Mouse (Mus musculus): Measurements from ENCODE around the gene Mgat4c.

The Mgat4c gene

DNA sequence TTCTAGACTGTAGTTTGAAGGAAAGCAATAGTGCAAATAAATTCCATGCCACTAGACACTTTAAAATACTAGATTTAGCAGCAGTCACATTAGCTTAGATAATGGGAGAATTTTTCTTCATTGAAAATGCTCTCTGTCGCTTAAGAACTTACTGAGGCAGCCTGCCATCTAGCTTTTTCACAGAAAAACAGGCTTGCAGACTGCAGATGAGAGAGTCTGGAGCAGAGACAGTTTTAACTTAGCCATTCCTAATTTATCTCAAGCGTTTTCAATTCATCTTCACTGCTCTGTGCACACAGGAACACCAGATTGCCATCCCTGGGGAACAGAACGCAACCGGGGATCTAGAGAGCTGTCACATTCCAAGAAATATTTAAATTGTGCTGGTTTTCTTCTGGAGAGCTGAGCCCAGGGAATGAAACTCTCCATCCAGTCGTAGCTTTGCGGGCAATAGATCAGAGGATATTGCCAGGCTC is at the start of gene Mgat4c:
Mgat4c (plus strand) TSS at position 51 of the 476 bp plus-strand sequence.
- DNase-seq (ENCODE audit: low read depth, low spot score), result no peak

GRCm38 (mm10) chr10:101635266-101635665 is 46.0 kb upstream of the Mgat4c start:
- DNase-seq (ENCODE audit: low read depth, low spot score), result no peak

- no peak for DNase-seq (ENCODE audit: low read depth, low spot score)
Observed at GRCm38 (mm10) chr10:101641048-101641447, 40.2 kb upstream of the Mgat4c start.

GRCm38 (mm10) chr10:101681914-101682313 is 627 bp downstream of the Mgat4c start:
- DNase-seq (ENCODE audit: low read depth, low spot score), result no peak

GRCm38 (mm10) chr10:101761828-101762227 is 80.5 kb downstream of the Mgat4c start:
- DNase-seq (ENCODE audit: low read depth, low spot score), result no peak

GRCm38 (mm10) chr10:101770688-101771087 is 89.4 kb downstream of the Mgat4c start:
- DNase-seq (ENCODE audit: low read depth, low spot score), result no peak

GRCm38 (mm10) chr10:101771157-101771556 is 89.9 kb downstream of the Mgat4c start:
- no peak for DNase-seq (ENCODE audit: low read depth, low spot score)

- DNase-seq (ENCODE audit: low read depth, low spot score), result no peak
Observed at GRCm38 (mm10) chr10:101783161-101783744, 102.0 kb downstream of the Mgat4c start.

DNA sequence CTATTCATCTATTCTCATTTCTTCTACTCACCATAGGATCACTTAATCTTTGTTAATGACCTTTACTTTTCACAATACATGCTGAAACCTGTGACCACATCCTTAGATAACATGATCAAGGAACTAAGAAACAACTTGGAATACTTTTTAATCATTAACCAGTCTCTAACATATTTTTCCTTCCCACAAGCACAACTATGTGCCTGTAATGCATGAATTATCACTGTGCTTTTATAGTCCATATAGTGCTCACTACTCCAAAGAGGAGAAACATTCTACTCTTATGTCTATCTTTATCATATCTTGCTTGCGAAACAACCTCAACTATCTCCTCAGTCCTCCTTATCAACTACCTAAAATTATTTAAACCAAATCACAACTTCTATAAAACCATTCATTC is 114.2 kb downstream of the Mgat4c start:
- DNase-seq (ENCODE audit: low read depth, low spot score), result no peak

DNA sequence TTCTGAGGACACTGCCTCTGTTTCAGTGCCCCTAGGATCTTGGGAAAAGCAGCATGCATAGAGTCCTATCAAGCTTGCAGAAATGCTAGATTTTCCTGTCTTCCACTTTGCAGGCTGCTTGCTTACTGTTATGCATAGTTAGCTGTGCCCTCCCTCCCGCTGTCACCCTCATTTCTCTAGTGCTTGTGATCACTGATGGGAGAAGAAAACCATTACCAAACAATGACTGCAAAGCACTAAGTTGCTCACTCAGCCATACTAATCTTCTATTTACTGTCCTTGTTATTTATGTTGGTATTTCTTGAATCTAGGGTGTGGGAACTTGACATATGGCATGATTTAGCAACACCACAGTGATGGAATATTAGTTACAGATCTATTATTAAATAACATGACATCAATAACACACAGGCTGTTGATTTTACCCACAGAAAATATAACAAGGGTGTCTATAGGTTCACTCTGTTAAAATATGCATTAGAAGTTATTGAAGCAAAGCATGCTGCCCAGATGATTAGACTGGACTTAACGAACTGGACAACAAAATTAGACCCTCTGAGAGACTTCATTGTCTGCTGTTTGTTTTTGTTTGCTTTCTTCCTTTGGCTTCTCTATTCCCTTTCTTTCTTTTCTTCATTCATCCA is 117.7 kb downstream of the Mgat4c start:
- DNase-seq (ENCODE audit: low read depth, low spot score), result no peak

DNA sequence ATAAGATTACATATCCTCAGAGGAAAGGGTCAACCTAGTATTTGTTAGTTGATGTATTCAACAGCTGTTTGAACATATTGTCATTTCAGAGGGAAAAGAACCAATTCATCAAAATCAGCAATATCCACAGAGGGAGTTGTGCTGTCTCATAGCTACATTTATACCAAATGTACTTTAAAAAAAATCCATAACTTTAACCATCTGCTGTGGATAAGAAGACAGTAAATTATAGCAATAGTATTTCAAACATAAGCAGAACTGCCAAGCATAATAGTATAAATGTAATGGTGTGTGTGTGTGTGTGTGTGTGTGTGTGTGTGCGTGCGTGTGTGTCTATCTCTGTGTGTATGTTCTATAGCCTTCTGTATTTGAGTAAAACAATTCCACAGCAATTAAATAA is 127.5 kb downstream of the Mgat4c start:
- DNase-seq (ENCODE audit: low read depth, low spot score), result no peak

GRCm38 (mm10) chr10:101816902-101817301 is 135.6 kb downstream of the Mgat4c start:
- no peak for DNase-seq (ENCODE audit: low read depth, low spot score)

GRCm38 (mm10) chr10:101827944-101828343 is 146.7 kb downstream of the Mgat4c start:
- no peak for DNase-seq (ENCODE audit: low read depth, low spot score)

DNA sequence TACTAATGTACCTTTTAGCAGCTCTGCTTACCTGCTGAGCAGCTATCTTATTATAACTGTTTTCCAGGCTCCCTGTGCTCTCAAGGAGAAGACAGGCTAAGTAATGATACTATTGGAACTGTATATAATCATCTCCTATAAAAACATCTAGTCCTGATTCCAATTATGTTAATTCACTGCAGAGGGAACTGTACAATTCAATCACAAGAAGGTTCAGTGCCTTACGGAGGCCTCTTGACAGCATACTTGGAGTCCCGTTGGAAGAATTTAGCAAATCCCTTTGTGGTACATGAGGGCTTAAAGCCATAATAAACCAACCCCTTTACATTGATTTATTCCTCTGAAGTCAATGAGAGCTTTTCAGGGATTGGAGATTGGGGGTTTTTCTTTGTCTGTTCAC is 174.8 kb downstream of the Mgat4c start:
- no peak for DNase-seq (ENCODE audit: low read depth, low spot score)

DNA sequence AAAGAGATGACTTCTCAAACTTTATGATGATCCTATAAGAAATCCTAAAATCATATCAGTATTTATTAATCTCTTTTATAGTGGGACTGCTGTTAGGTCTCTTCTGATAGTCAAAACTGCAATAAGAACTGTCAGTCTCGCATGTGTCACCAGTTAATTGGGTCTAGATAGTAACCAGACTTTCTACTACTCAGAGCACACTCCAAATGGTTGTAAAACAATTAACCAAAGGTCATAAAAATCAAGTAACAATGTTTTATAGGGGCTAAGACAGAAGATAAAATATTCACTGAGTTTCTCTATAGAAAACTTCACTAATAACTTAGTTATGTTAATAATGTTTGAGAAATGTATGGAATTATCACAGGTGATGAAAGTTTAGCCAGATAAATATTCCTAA is 208.6 kb downstream of the Mgat4c start:
- DNase-seq (ENCODE audit: low read depth, low spot score), result no peak

DNA sequence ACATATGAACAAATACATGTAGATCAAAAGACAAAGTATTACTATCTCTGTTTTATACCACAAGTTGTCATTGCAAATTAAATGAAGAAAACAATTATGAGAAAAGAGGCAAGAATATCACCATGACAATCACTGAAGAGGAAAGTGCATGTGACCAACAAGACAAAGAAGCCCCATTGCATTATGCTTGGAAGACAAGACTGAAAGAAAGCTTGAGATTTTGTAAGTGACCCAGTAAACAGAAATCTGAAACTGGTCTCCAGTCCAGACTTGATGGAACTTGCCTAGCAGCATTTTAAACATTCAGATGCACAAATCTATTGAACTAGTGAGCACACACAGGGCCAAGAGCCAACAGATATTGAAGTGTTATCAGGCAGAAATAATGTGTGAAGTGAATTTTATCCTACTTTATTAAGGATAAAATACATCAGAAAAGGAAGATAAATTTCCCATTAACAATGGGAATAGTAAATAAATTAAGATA is 236.1 kb downstream of the Mgat4c start:
- no peak for DNase-seq (ENCODE audit: low read depth, low spot score)

- no peak for DNase-seq (ENCODE audit: low read depth, low spot score)
Observed at GRCm38 (mm10) chr10:101997612-101998011, 316.3 kb downstream of the Mgat4c start.

DNA sequence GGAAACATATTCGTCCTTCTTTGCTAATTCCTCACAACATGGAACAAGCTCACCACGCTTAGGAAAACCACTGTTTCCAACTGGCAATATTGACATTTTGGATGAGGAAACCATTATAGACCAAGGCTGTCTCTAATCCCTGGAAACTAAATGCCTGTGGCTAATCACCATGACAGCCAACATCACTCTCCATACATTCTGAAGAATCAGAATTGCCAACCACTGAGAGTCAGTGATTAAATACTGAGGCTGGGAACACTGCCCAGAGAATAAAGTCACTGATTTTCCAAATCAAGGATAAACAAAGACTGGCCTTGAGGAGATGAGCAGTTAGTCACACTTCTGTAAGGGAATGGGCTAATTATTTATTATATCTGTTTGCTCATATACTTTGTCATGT is 361.2 kb downstream of the Mgat4c start:
- DNase-seq (ENCODE audit: low read depth, low spot score), result no peak

GRCm38 (mm10) chr10:102056218-102056617 is 374.9 kb downstream of the Mgat4c start:
- DNase-seq (ENCODE audit: low read depth, low spot score), result no peak

- DNase-seq (ENCODE audit: low read depth, low spot score), result no peak
Observed at GRCm38 (mm10) chr10:102056975-102057565, 375.8 kb downstream of the Mgat4c start.

DNA sequence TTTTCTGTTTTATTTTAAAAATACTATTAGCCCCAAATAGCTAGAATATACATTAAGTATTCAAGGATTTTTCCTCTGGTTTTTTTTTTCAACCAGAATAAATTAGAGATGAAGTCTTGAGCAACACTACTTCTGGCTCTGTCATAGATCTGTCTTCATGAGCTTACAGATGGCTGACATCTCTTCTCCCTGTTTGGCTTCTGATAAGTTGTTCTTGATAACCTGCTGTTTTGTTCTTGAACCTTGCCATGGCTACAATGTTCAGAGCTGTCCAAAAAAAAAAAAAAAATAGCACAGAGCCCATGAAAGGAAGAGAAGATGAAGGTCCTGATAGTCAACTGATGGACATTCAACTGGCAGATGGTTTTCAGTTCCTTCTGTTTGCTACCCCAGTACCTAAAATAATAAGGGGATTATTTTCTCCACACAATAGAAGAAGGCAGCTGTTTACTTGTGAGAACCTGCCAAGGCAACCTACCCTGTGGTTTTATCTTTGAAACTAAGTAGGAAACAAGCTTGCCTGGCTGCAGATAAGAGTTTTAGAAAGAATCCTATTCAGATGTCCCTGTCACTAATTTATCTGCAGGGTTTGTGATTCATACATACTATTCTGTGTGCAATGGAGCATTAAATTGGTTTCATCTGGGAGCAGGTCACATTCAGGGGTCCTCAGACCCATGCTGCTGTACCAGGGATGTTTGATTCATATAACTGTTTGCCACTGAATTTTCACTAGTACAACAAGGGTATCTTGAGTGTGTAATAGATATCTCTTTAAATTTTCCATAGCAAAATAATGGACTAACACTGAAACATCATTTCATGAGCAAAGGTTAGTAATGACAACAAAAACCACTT is 393.5 kb downstream of the Mgat4c start:
- no peak for DNase-seq (ENCODE audit: low read depth, low spot score)

DNA sequence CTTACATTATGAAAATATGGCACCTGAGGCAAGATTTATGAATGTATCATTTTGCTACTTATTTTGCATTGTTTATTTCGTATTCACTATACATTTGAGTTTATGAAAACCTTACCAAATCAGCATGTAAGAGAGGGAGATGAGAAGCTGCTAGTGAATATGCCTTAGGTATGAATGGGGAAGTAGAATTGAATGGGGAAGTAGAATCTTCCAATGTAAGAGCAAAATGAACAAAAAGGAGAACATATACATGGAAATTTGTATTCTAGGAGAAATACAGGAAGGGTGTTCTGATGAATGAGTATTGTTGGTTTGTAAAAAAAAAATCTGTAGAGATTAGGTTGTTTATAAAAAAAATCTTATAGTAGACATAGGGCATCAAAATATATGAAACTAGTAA is 441.9 kb downstream of the Mgat4c start:
- no peak for DNase-seq (ENCODE audit: low read depth, low spot score)

All from CD4-positive helper T cell, adult 2 months (primary cell).